Comparison of ENCODE assay signal across 14 mouse cellular contexts in genomic region chr16:72897125-72897524, GRCm38 (mm10).
DNase-seq lines count a peak whose midpoint lies in the region; ATAC-seq lines count a peak whose summit lies in the region.
"Had no signal": no experiment of that assay in that cellular context is flagged by ENCODE, and none has a peak within 500 bp of the region (broad histone marks: within the 10 kb centered on the region; RNA-seq: fewer than 3 reads in every experiment).

No protein-coding gene starts in this region.

- DNase-seq in adrenal gland, adult 2 months = peak; percentile 56
- DNase-seq in adrenal gland, postnatal 25 days = no peak
- peak; percentile 15 for DNase-seq in layer of hippocampus, adult 11-12 months (ENCODE audit: low spot score)
- DNase-seq in layer of hippocampus, adult 9-10 months (ENCODE audit: low spot score) = no peak
- DNase-seq in mesoderm, embryonic 11.5 days (ENCODE audit: low read depth, low spot score) = peak; percentile 26
- DNase-seq in right cerebral cortex, adult 18-20 months = no peak
- no peak for DNase-seq in spleen, postnatal 36 days (ENCODE audit: low spot score in 2 of 2)
- DNase-seq: cerebellum, postnatal 14 days had no signal

- H3K9me3 ChIP-seq in heart, embryonic 13.5 days = no peaks in the 10 kb centered on the region
- H3K9me3 ChIP-seq: embryonic facial prominence, embryonic 10.5 days; forebrain, embryonic 10.5 days; kidney, embryonic 15.5 days had no signal

- H3K36me3 ChIP-seq in heart, embryonic 13.5 days = no peaks in the 10 kb centered on the region
- H3K36me3 ChIP-seq: embryonic facial prominence, embryonic 10.5 days; forebrain, embryonic 10.5 days; kidney, embryonic 15.5 days had no signal

- no peaks in the 10 kb centered on the region for H3K27me3 ChIP-seq in heart, embryonic 13.5 days (replicated peaks)
- H3K27me3 ChIP-seq: kidney, embryonic 15.5 days; megakaryocyte, embryonic 14.5 days had no signal

- WGBS in heart, embryonic 13.5 days = 80% methylated on average over 11 of the region's 11 CpGs

- no peak for ATAC-seq in heart, embryonic 13.5 days (ENCODE audit: extremely low read depth, insufficient number of reproducible peaks, low FRiP score, low TSS enrichment)
- ATAC-seq: Patski had no signal

- H3K27ac ChIP-seq in heart, embryonic 13.5 days (replicated peaks) = peak overlapping the region; percentile 45
- H3K27ac ChIP-seq: embryonic facial prominence, embryonic 10.5 days; forebrain, embryonic 10.5 days; kidney, embryonic 15.5 days had no signal

- peaks cover 3% of the 10 kb centered on the region for H3K4me1 ChIP-seq in heart, embryonic 13.5 days
- H3K4me1 ChIP-seq: kidney, embryonic 15.5 days; megakaryocyte, embryonic 14.5 days had no signal

- H3K4me3 ChIP-seq in heart, embryonic 13.5 days = no peak overlapping the region
- H3K4me3 ChIP-seq: embryonic facial prominence, embryonic 10.5 days; forebrain, embryonic 10.5 days; kidney, embryonic 15.5 days; megakaryocyte, embryonic 14.5 days had no signal

- H3K4me2 ChIP-seq in heart, embryonic 13.5 days = peak overlapping the region; percentile 38
- H3K4me2 ChIP-seq: kidney, embryonic 15.5 days had no signal

- no peak overlapping the region for H3K9ac ChIP-seq in heart, embryonic 13.5 days
- H3K9ac ChIP-seq: kidney, embryonic 15.5 days had no signal

Comparison
In these comparisons a context has a peak if more than half of its experiments do, and no peak if none do; other contexts are left out.
1. DNase-seq: peak in adrenal gland, adult 2 months (single experiment), layer of hippocampus, adult 11-12 months (single experiment) and mesoderm, embryonic 11.5 days (single experiment); none in adrenal gland, postnatal 25 days (single experiment), layer of hippocampus, adult 9-10 months (single experiment), right cerebral cortex, adult 18-20 months (single experiment) and spleen, postnatal 36 days (0 of 2).